Mouse (Mus musculus): ENCODE measurements around the gene Vdr. TPM values are rescaled to one million over a fixed set of nuclear protein-coding genes. Genes with fewer than 3 reads are reported as not detected.

Gene Vdr
- polyA plus RNA-seq, 1 experiment from 2014 or later = 0.72 TPM

GRCm38 (mm10) chr15:97811307-97811706, 99.1 kb downstream of the Vdr start:
- ATAC-seq (replicated peaks; ENCODE audit: insufficient number of reproducible peaks, low FRiP score, low TSS enrichment) = no peak
- H3K27ac ChIP-seq (ENCODE audit: low read depth, low read length) = no peak overlapping the region
- H3K4me2 ChIP-seq = no peak overlapping the region
- no peak overlapping the region for H3K9ac ChIP-seq (ENCODE audit: low read depth, low read length)
- 86% methylated on average over 9 of the region's 9 CpGs for WGBS (ENCODE audit: insufficient replicate concordance)
- H3K36me3 ChIP-seq (ENCODE audit: control insufficient read depth, insufficient read depth, low read length) = peaks cover 11% of the 10 kb centered on the region
- no peak overlapping the region for H3K4me3 ChIP-seq (ENCODE audit: low read depth, low read length)
- no peaks in the 10 kb centered on the region for H3K27me3 ChIP-seq (ENCODE audit: control insufficient read depth, insufficient read depth, low read length)
- H3K4me1 ChIP-seq (ENCODE audit: control insufficient read depth, insufficient read depth, low read length) = peaks cover 25% of the 10 kb centered on the region
- no peaks in the 10 kb centered on the region for H3K9me3 ChIP-seq (replicated peaks; ENCODE audit: control insufficient read depth, low read length)

DNA sequence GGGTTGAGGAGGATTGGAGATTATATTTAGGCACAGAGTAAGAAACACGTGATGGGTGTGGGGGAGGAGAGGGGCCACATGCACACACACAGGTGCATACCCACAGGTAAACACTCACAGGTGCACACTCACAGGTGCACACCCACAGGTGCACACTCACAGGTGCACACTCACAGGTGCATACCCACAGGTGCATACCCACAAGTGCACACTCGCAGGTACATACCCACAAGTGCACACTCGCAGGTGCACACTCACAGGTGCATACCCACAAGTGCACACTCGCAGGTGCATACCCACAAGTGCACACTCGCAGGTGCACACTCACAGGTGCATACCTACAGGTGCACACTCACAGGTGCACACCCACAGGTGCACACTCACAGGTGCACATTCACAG, 100.0 kb downstream of the Vdr start:
- Histone ChIP-seq H3K9ac (ENCODE audit: low read depth, low read length) (no peak overlapping the region), H3K27me3 (ENCODE audit: control insufficient read depth, insufficient read depth, low read length) (no peaks in the 10 kb centered on the region), H3K4me3 (ENCODE audit: low read depth, low read length) (no peak overlapping the region), H3K9me3 (replicated peaks; ENCODE audit: control insufficient read depth, low read length) (no peaks in the 10 kb centered on the region), H3K4me1 (ENCODE audit: control insufficient read depth, insufficient read depth, low read length) (peaks cover 25% of the 10 kb centered on the region), H3K4me2 (no peak overlapping the region), H3K27ac (ENCODE audit: low read depth, low read length) (no peak overlapping the region), H3K36me3 (ENCODE audit: control insufficient read depth, insufficient read depth, low read length) (peaks cover 11% of the 10 kb centered on the region)
- WGBS (ENCODE audit: insufficient replicate concordance) = 75% methylated on average over 5 of the region's 5 CpGs
- no peak for ATAC-seq (replicated peaks; ENCODE audit: insufficient number of reproducible peaks, low FRiP score, low TSS enrichment)

- Histone ChIP-seq H3K9me3 (replicated peaks; ENCODE audit: control insufficient read depth, low read length) (no peaks in the 10 kb centered on the region), H3K27me3 (ENCODE audit: control insufficient read depth, insufficient read depth, low read length) (no peaks in the 10 kb centered on the region), H3K4me3 (ENCODE audit: low read depth, low read length) (no peak overlapping the region), H3K4me2 (no peak overlapping the region), H3K9ac (ENCODE audit: low read depth, low read length) (no peak overlapping the region), H3K4me1 (ENCODE audit: control insufficient read depth, insufficient read depth, low read length) (peaks cover 24% of the 10 kb centered on the region), H3K36me3 (ENCODE audit: control insufficient read depth, insufficient read depth, low read length) (peaks cover 14% of the 10 kb centered on the region), H3K27ac (ENCODE audit: low read depth, low read length) (no peak overlapping the region)
- no peak for ATAC-seq (replicated peaks; ENCODE audit: insufficient number of reproducible peaks, low FRiP score, low TSS enrichment)
- WGBS (ENCODE audit: insufficient replicate concordance) = 82% methylated on average over 5 of the region's 5 CpGs
Measured at GRCm38 (mm10) chr15:97809942-97810341, 100.5 kb downstream of the Vdr start.

- H3K27me3 ChIP-seq (ENCODE audit: control insufficient read depth, insufficient read depth, low read length) = no peaks in the 10 kb centered on the region
- no peak overlapping the region for H3K9ac ChIP-seq (ENCODE audit: low read depth, low read length)
- H3K9me3 ChIP-seq (replicated peaks; ENCODE audit: control insufficient read depth, low read length) = no peaks in the 10 kb centered on the region
- H3K4me2 ChIP-seq = no peak overlapping the region
- no peak for ATAC-seq (replicated peaks; ENCODE audit: insufficient number of reproducible peaks, low FRiP score, low TSS enrichment)
- peaks cover 17% of the 10 kb centered on the region for H3K4me1 ChIP-seq (ENCODE audit: control insufficient read depth, insufficient read depth, low read length)
- H3K27ac ChIP-seq (ENCODE audit: low read depth, low read length) = no peak overlapping the region
- H3K36me3 ChIP-seq (ENCODE audit: control insufficient read depth, insufficient read depth, low read length) = peaks cover 17% of the 10 kb centered on the region
- H3K4me3 ChIP-seq (ENCODE audit: low read depth, low read length) = no peak overlapping the region
- 80% methylated on average over 14 of the region's 14 CpGs for WGBS (ENCODE audit: insufficient replicate concordance)
Measured at GRCm38 (mm10) chr15:97809206-97809605, 101.2 kb downstream of the Vdr start.

DNA sequence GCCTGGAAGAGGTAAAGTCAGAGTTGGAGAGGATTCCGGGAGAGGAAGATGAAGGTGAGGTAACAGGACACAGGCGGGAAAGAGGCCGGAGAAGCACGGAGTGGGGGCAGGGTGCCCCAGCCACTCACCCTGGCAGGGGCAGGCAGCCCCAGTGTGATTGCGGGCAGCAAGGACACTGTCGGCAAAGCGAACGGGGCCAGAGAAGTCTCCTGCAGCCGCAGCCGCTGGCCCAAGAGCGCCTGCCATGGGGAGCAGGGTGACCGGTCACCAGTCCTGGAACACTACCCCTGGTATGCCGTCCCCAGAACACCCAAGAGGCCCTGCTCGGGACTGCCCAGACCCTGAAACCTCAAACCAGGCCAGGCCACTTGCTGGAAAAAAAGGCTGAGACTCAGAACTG, 101.9 kb downstream of the Vdr start:
- H3K36me3 ChIP-seq (ENCODE audit: control insufficient read depth, insufficient read depth, low read length) = peaks cover 17% of the 10 kb centered on the region

DNA sequence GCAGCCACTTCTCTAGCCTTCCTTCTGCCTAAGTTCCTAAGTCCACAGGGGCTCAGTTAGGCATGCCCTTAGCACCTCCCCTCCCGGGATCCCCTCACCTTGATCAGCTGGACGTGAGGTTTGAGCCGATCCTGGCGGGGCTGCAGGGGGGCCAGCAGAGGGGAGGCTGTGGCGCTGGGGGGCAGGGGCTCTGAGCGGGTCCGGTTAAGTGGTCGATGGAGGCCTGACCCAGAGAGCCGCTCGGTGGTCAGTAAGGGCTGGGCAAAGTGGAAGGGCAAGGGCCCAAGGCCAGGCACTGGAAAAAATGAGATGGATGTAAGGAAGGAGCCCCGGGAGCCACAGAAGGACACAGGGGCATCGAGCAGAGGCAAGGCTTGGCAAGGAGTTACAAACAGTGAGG, 102.6 kb downstream of the Vdr start:
- H3K36me3 ChIP-seq (ENCODE audit: control insufficient read depth, insufficient read depth, low read length) = peaks cover 17% of the 10 kb centered on the region
- no peak overlapping the region for H3K4me3 ChIP-seq (ENCODE audit: low read depth, low read length)
- ATAC-seq (replicated peaks; ENCODE audit: insufficient number of reproducible peaks, low FRiP score, low TSS enrichment) = no peak
- peaks cover 8% of the 10 kb centered on the region; the same call in 1 of the 2 replicates for H3K4me1 ChIP-seq (ENCODE audit: control insufficient read depth, insufficient read depth, low read length)
- H3K27ac ChIP-seq (ENCODE audit: low read depth, low read length) = no peak overlapping the region
- WGBS (ENCODE audit: insufficient replicate concordance) = 72% methylated on average over 12 of the region's 12 CpGs
- H3K4me2 ChIP-seq = no peak overlapping the region
- H3K9me3 ChIP-seq (replicated peaks; ENCODE audit: control insufficient read depth, low read length) = no peaks in the 10 kb centered on the region
- no peaks in the 10 kb centered on the region for H3K27me3 ChIP-seq (ENCODE audit: control insufficient read depth, insufficient read depth, low read length)
- H3K9ac ChIP-seq (ENCODE audit: low read depth, low read length) = no peak overlapping the region

More for the DNA sequence above, 101.9 kb downstream of the Vdr start:
- 80% methylated on average over 14 of the region's 14 CpGs for WGBS (ENCODE audit: insufficient replicate concordance)
- Histone ChIP-seq H3K27ac (ENCODE audit: low read depth, low read length) (no peak overlapping the region), H3K4me3 (ENCODE audit: low read depth, low read length) (no peak overlapping the region), H3K9ac (ENCODE audit: low read depth, low read length) (no peak overlapping the region), H3K4me2 (no peak overlapping the region), H3K4me1 (ENCODE audit: control insufficient read depth, insufficient read depth, low read length) (peaks cover 12% of the 10 kb centered on the region; the same call in 1 of the 2 replicates), H3K27me3 (ENCODE audit: control insufficient read depth, insufficient read depth, low read length) (no peaks in the 10 kb centered on the region), H3K9me3 (replicated peaks; ENCODE audit: control insufficient read depth, low read length) (no peaks in the 10 kb centered on the region)
- no peak for ATAC-seq (replicated peaks; ENCODE audit: insufficient number of reproducible peaks, low FRiP score, low TSS enrichment)

Other genes starting within 250 kb of the Vdr start
- 30.4 and 30.5 TPM in 2 replicates for gene Rpap3, start 204.8 kb downstream of the Vdr start, polyA plus RNA-seq (2014; fragmentation: Nextera tagmentation; extraction: Ambion mirVana)
- 0.20 TPM in 1 of 2 replicates, not detected in the other for gene Endou, start 179.3 kb downstream of the Vdr start, polyA plus RNA-seq (2014; fragmentation: Nextera tagmentation; extraction: Ambion mirVana)
- gene Rapgef3, start 142.7 kb downstream of the Vdr start, polyA plus RNA-seq (2014; fragmentation: Nextera tagmentation; extraction: Ambion mirVana) = 8.3 and 8.5 TPM in 2 replicates
- gene Slc48a1, start 132.1 kb downstream of the Vdr start, polyA plus RNA-seq (2014; fragmentation: Nextera tagmentation; extraction: Ambion mirVana) = 45.1 and 51.1 TPM in 2 replicates
- gene Hdac7, start 66.1 kb downstream of the Vdr start, polyA plus RNA-seq (2014; fragmentation: Nextera tagmentation; extraction: Ambion mirVana) = 24.6 and 25.0 TPM in 2 replicates
- 30.1 and 34.9 TPM in 2 replicates for gene Tmem106c, start 53.6 kb upstream of the Vdr start, polyA plus RNA-seq (2014; fragmentation: Nextera tagmentation; extraction: Ambion mirVana)
- 61.9 and 80.7 TPM in 2 replicates for gene Col2a1, start 94.1 kb upstream of the Vdr start, polyA plus RNA-seq (2014; fragmentation: Nextera tagmentation; extraction: Ambion mirVana)
- gene Pfkm, start 182.0 kb upstream of the Vdr start, polyA plus RNA-seq (2014; fragmentation: Nextera tagmentation; extraction: Ambion mirVana) = 49.3 and 68.3 TPM in 2 replicates
- 24.3 and 25.1 TPM in 2 replicates for gene Senp1, start 183.1 kb upstream of the Vdr start, polyA plus RNA-seq (2014; fragmentation: Nextera tagmentation; extraction: Ambion mirVana)

Data from heart, embryonic 11.5 days (tissue).